Mouse (Mus musculus) embryonic facial prominence, embryonic 11.5 days (tissue): Measurements from ENCODE around the gene Cox20. TPM values are rescaled to one million over a fixed set of nuclear protein-coding genes. Genes with fewer than 3 reads are reported as not detected.

Experiments
- ATAC-seq: fragments of 200-750 bp; cut with Nextera tagmentation; replicated peaks from 2 replicates; pipeline ENCODE4 v1.8.0; 2017; ENCODE audit warnings: low read depth; ENCODE audit not compliant: insufficient number of reproducible peaks, low FRiP score, low TSS enrichment
- DNase-seq: peaks from one replicate; pipeline ENCODE4 v3.0.0-alpha.2; 2015; ENCODE audit warnings: low spot score
- H3K27ac ChIP-seq: fragments of 300-500 bp; sonication (generic); replicated peaks from 2 replicates; pipeline ENCODE4 v1.5.1; 2014; ENCODE audit warnings: mild to moderate bottlenecking, low read depth, low read length, control low read depth
- H3K27me3 ChIP-seq: fragments of 300-500 bp; sonication (generic); 2 replicates; pipeline ENCODE4 v1.6.1; 2014; ENCODE audit warnings: mild to moderate bottlenecking, low read length, moderate library complexity, mixed read lengths; ENCODE audit not compliant: control insufficient read depth, insufficient read depth
- H3K36me3 ChIP-seq: fragments of 300-500 bp; sonication (generic); replicated peaks from 2 replicates; pipeline ENCODE4 v1.6.1; 2014; ENCODE audit warnings: low read depth, mild to moderate bottlenecking, low read length, moderate library complexity, mixed read lengths; ENCODE audit not compliant: control insufficient read depth, insufficient read depth
- H3K4me1 ChIP-seq: fragments of 300-500 bp; sonication (generic); 2 replicates; pipeline ENCODE4 v1.6.1; 2014; ENCODE audit warnings: low read length, mixed read lengths; ENCODE audit not compliant: control insufficient read depth, insufficient read depth
- H3K4me2 ChIP-seq: fragments of 300-500 bp; sonication (generic); 2 replicates; pipeline ENCODE4 v1.6.1; 2014; ENCODE audit warnings: low read depth, mild to moderate bottlenecking, control low read depth, low read length, moderate library complexity
- H3K4me3 ChIP-seq: fragments of 300-500 bp; sonication (generic); 2 replicates; pipeline ENCODE4 v1.5.1; 2014; ENCODE audit warnings: low read depth, low read length, control low read depth
- H3K9ac ChIP-seq: fragments of 300-500 bp; sonication (generic); replicated peaks from 2 replicates; pipeline ENCODE4 v1.6.1; 2014; ENCODE audit warnings: mild to moderate bottlenecking, control low read depth, low read length
- H3K9me3 ChIP-seq: fragments of 300-500 bp; sonication (generic); replicated peaks from 2 replicates; pipeline ENCODE4 v1.6.1; 2016; ENCODE audit warnings: mild to moderate bottlenecking, low read length, inconsistent platforms, mixed read lengths; ENCODE audit not compliant: control insufficient read depth
- WGBS: fragments of 180-500 bp; shearing (Covaris S2); extraction: QIAGEN DNeasy Blood & Tissue Kit; methylation state at CpG from one replicate; pipeline ENCODE4 v1.1.7; 2014; 5-methylcytosine and 5-hydroxymethylcytosine counted together
- microRNA-seq: library from miRNA; unstranded; fragments of <30 nt; microRNA quantifications from one replicate; pipeline ENCODE4, GENCODE M21; 2016; ENCODE audit warnings: borderline number of aligned reads
- polyA plus RNA-seq: library from polyadenylated mRNA; unstranded; fragments of >200 nt; fragmentation: Nextera tagmentation; extraction: Ambion mirVana; gene quantifications from 2 replicates; pipeline ENCODE4 v1.2.1, GENCODE M21; 2014

The Cox20 gene
- polyA plus RNA-seq, 1 experiment from 2014 or later: 120 TPM

GRCm38 (mm10) chr1:178368121-178368520, 49.2 kb downstream of the Cox20 start:
- WGBS: 62% methylated on average over 6 of the region's 6 CpGs
- H3K9ac ChIP-seq: no peak overlapping the region
- H3K9me3 ChIP-seq: no peaks in the 10 kb centered on the region
- H3K27me3 ChIP-seq: no peaks in the 10 kb centered on the region
- no peak overlapping the region for H3K27ac ChIP-seq
- no peaks in the 10 kb centered on the region for H3K4me1 ChIP-seq
- ATAC-seq (no peak), DNase-seq (no peak)
- no peak overlapping the region for H3K4me3 ChIP-seq
- H3K36me3 ChIP-seq: no peaks in the 10 kb centered on the region
- H3K4me2 ChIP-seq: no peak overlapping the region

DNA sequence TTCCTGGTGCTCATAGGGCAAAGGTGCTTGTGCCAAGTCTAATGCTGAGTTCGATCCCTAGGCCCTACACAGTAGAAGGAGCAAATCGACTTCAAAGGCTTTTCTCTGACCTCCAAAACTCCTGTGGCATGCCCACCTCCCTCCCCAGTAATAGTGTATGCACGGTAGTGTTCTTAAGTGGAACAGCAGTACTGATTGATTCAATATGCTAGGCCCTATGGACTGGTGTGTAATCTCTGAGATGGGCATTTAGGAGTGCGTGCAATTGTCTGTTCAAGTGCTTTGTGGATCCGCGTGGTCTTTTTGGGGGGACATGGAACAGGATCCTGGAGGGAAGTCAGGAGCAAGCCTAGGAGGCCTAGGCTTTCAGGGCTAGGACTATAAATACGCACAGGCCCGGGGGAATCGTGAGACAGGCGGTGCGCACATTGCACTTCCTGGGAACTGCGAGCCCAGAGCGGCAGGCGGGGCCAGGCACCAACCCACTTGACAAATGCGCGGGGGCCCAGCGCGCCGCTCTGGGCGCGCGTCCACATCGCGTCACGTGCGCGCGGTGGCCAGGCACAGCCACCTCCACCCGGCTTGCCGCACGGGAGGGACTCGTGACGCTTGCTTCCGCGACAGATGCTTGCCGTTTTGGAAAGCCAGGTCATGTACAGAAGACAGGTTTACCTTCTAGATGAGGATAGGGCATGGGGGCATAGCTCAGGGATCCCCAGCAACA, 49.8 kb downstream of the Cox20 start:
- Histone ChIP-seq H3K36me3 (no peaks in the 10 kb centered on the region), H3K9me3 (no peaks in the 10 kb centered on the region), H3K9ac (peak overlapping the region; percentile 70), H3K4me3 (peak overlapping the region; percentile 42), H3K4me2 (peak overlapping the region; percentile 86), H3K27me3 (no peaks in the 10 kb centered on the region), H3K27ac (peak overlapping the region; percentile 65), H3K4me1 (no peaks in the 10 kb centered on the region)
- WGBS: 2% methylated on average over 36 of the region's 36 CpGs
- ATAC-seq (peak; percentile 90), DNase-seq (peak; percentile 84)

DNA sequence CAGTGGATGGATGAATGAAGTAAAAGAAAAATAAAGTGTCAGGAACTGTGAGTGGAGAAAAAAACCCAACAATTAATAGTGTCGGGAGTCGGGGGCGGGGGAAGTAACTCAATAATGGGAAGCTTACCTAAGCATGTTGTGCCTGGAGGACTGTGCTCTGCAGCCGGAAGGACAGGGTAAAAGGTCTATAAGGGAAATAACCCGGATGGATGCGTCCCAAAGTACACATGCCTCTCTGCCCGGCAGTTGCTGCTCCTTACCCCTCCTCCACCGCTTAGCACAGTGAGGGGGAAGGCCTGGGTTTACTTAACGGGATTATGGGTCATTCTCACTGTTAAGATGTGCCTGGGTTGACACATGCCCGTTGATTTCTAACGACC, 50.3 kb downstream of the Cox20 start:
- no peaks in the 10 kb centered on the region for H3K9me3 ChIP-seq
- peak overlapping the region; percentile 42 for H3K4me3 ChIP-seq
- WGBS: 2% methylated on average over 11 of the region's 11 CpGs
- DNase-seq (peak; percentile 64), ATAC-seq (peak; percentile 77)
- H3K27me3 ChIP-seq: no peaks in the 10 kb centered on the region
- peak overlapping the region; percentile 70 for H3K9ac ChIP-seq
- no peaks in the 10 kb centered on the region for H3K4me1 ChIP-seq
- H3K4me2 ChIP-seq: peak overlapping the region; percentile 86
- H3K36me3 ChIP-seq: no peaks in the 10 kb centered on the region
- peak overlapping the region; percentile 65; the same call in 1 of the 2 replicates for H3K27ac ChIP-seq

Small RNAs within 50 kb of the gene (microRNA-seq; reads per million reads assigned to microRNA genes)
- gene Gm27458: not detected

Other genes with a start within 250 kb of the Cox20 start
- 15.9 and 17.8 TPM in 2 replicates for gene Desi2, start 131.7 kb upstream of the Cox20 start, polyA plus RNA-seq
- gene Hnrnpu, start 18.7 kb downstream of the Cox20 start, polyA plus RNA-seq: 823 and 953 TPM in 2 replicates
- gene Efcab2, start 87.0 kb downstream of the Cox20 start, polyA plus RNA-seq: 5.2 and 6.3 TPM in 2 replicates
- 12.3 and 15.5 TPM in 2 replicates for gene Kif26b, start 210.0 kb downstream of the Cox20 start, polyA plus RNA-seq